Comparison of ENCODE assay signal across 23 mouse cellular contexts in the genomic region with DNA sequence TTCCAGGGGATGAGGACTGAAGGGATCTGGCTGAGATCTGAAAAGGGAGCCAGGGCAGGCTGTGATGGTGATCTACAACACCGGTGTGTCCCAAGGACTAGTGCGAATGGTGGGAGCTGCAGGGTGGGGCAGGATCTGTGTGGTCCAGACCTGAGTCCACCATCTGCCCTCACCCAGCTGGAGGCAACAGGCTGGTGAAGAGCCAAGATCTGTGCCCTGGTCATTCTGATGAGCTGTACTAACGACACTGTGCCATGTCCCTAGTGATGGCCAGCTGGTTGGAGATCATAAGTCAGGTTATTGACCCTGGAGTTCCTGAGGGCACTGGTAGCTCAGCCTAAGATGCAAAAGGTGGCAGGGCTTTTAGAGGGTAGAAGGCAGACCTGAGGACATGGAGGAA. TPM values are rescaled to one million over a fixed set of nuclear protein-coding genes. Genes with fewer than 3 reads are reported as not detected.
DNase-seq lines count a peak whose midpoint lies in the region; ATAC-seq lines count a peak whose summit lies in the region.
"Had no signal": no experiment of that assay in that cellular context is flagged by ENCODE, and none has a peak within 500 bp of the region (broad histone marks: within the 10 kb centered on the region; RNA-seq: fewer than 3 reads in every experiment).

No protein-coding gene starts in this region.

- H3K4me1 ChIP-seq in hindbrain, embryonic 16.5 days (ENCODE audit: control insufficient read depth, insufficient read depth, low read depth, low read length): peaks cover 25% of the 10 kb centered on the region
- peaks cover 32% of the 10 kb centered on the region for H3K4me1 ChIP-seq in hindbrain, embryonic 12.5 days
- H3K4me1 ChIP-seq in neural tube, embryonic 13.5 days (replicated peaks): peaks cover 51% of the 10 kb centered on the region
- H3K4me1 ChIP-seq in neural tube, embryonic 15.5 days: peaks cover 41% of the 10 kb centered on the region

- ATAC-seq in hindbrain, embryonic 16.5 days: no peak
- ATAC-seq in hindbrain, embryonic 12.5 days (ENCODE audit: low FRiP score): no peak
- no peak for ATAC-seq in neural tube, embryonic 13.5 days (ENCODE audit: low read depth)
- no peak for ATAC-seq in neural tube, embryonic 15.5 days (ENCODE audit: low FRiP score)
- ATAC-seq: forebrain, postnatal 0 days; intestine, embryonic 16.5 days; midbrain, embryonic 16.5 days had no signal

- H3K27me3 ChIP-seq in hindbrain, embryonic 16.5 days (replicated peaks; ENCODE audit: control insufficient read depth, insufficient read depth, low read length): no peaks in the 10 kb centered on the region
- peaks cover 6% of the 10 kb centered on the region; the same call in 1 of the 2 replicates for H3K27me3 ChIP-seq in hindbrain, embryonic 12.5 days
- no peaks in the 10 kb centered on the region for H3K27me3 ChIP-seq in neural tube, embryonic 13.5 days
- no peaks in the 10 kb centered on the region for H3K27me3 ChIP-seq in neural tube, embryonic 15.5 days (replicated peaks)

- peak; percentile 94 for DNase-seq in cerebellum, adult 9-11 months
- no peak for DNase-seq in right cerebral cortex, postnatal 4 days
- no peak for DNase-seq in spleen, adult 12 weeks (ENCODE audit: low spot score)
- no peak for DNase-seq in ovary, postnatal 10 days (ENCODE audit: low spot score)
- DNase-seq: adrenal gland, postnatal 36 days; forebrain, postnatal 0 days; gastrocnemius, postnatal 36 days; heart, postnatal 4 days; liver, embryonic 13.5 days; lung, postnatal 4 days; thymus, postnatal 36 days had no signal

- peaks cover 11% of the 10 kb centered on the region for H3K36me3 ChIP-seq in hindbrain, embryonic 16.5 days (ENCODE audit: control insufficient read depth, insufficient read depth, low read length)
- H3K36me3 ChIP-seq in hindbrain, embryonic 12.5 days: peaks cover 20% of the 10 kb centered on the region
- H3K36me3 ChIP-seq in neural tube, embryonic 13.5 days: peaks cover 49% of the 10 kb centered on the region
- peaks cover 46% of the 10 kb centered on the region for H3K36me3 ChIP-seq in neural tube, embryonic 15.5 days
- H3K36me3 ChIP-seq: heart, embryonic 15.5 days; liver, embryonic 13.5 days; lung, embryonic 15.5 days had no signal

- H3K4me3 ChIP-seq in hindbrain, embryonic 16.5 days (ENCODE audit: low read length): no peak overlapping the region
- no peak overlapping the region for H3K4me3 ChIP-seq in hindbrain, embryonic 12.5 days
- H3K4me3 ChIP-seq in neural tube, embryonic 13.5 days: no peak overlapping the region
- no peak overlapping the region for H3K4me3 ChIP-seq in neural tube, embryonic 15.5 days (replicated peaks)
- H3K4me3 ChIP-seq: heart, embryonic 15.5 days; liver, embryonic 13.5 days; lung, embryonic 15.5 days had no signal

- 72% methylated on average over 3 of the region's 3 CpGs for WGBS in hindbrain, embryonic 16.5 days
- 87% methylated on average over 3 of the region's 3 CpGs for WGBS in hindbrain, embryonic 12.5 days
- 85% methylated on average over 3 of the region's 3 CpGs for whole genome bisulfite sequencing in neural tube, embryonic 13.5 days
- WGBS in neural tube, embryonic 15.5 days: 87% methylated on average over 3 of the region's 3 CpGs

- H3K9ac ChIP-seq in hindbrain, embryonic 16.5 days (ENCODE audit: low read depth, low read length): no peak overlapping the region
- no peak overlapping the region for H3K9ac ChIP-seq in hindbrain, embryonic 12.5 days
- no peak overlapping the region for H3K9ac ChIP-seq in neural tube, embryonic 13.5 days
- H3K9ac ChIP-seq in neural tube, embryonic 15.5 days (replicated peaks): no peak overlapping the region
- H3K9ac ChIP-seq: forebrain, postnatal 0 days; heart, embryonic 15.5 days; liver, embryonic 13.5 days; lung, embryonic 15.5 days had no signal

- H3K4me2 ChIP-seq in hindbrain, embryonic 16.5 days (ENCODE audit: low read length): no peak overlapping the region
- no peak overlapping the region for H3K4me2 ChIP-seq in hindbrain, embryonic 12.5 days (replicated peaks)
- no peak overlapping the region for H3K4me2 ChIP-seq in neural tube, embryonic 13.5 days
- no peak overlapping the region for H3K4me2 ChIP-seq in neural tube, embryonic 15.5 days
- H3K4me2 ChIP-seq: heart, embryonic 15.5 days; liver, embryonic 13.5 days; lung, embryonic 15.5 days had no signal

- peak overlapping the region; percentile 13; the same call in 1 of the 2 replicates for H3K27ac ChIP-seq in hindbrain, embryonic 16.5 days (ENCODE audit: low read depth, low read length)
- no peak overlapping the region for H3K27ac ChIP-seq in hindbrain, embryonic 12.5 days
- H3K27ac ChIP-seq in neural tube, embryonic 13.5 days (replicated peaks): 0 out of 2 replicates have a peak overlapping the region, but pooled peaks have one; percentile 15
- H3K27ac ChIP-seq in neural tube, embryonic 15.5 days (replicated peaks): no peak overlapping the region
- H3K27ac ChIP-seq: heart, embryonic 15.5 days; kidney, postnatal 0 days; liver, embryonic 13.5 days; lung, embryonic 15.5 days had no signal

- H3K9me3 ChIP-seq in hindbrain, embryonic 16.5 days (ENCODE audit: control insufficient read depth, low read length): no peaks in the 10 kb centered on the region
- no peaks in the 10 kb centered on the region for H3K9me3 ChIP-seq in hindbrain, embryonic 12.5 days (replicated peaks)
- no peaks in the 10 kb centered on the region for H3K9me3 ChIP-seq in neural tube, embryonic 13.5 days
- H3K9me3 ChIP-seq in neural tube, embryonic 15.5 days (replicated peaks): no peaks in the 10 kb centered on the region
- H3K9me3 ChIP-seq: heart, embryonic 15.5 days; liver, embryonic 13.5 days; lung, embryonic 15.5 days had no signal

RNA-seq across cellular contexts. Expression of a gene that starts 15.4 kb away (rescaled TPM):
- polyA plus RNA-seq in hindbrain, embryonic 16.5 days (2015; fragmentation: Nextera tagmentation; extraction: Ambion mirVana): 0.14 TPM in 1 of 2 replicates, not detected in the other
- not detected in 2 replicates for polyA plus RNA-seq in hindbrain, embryonic 12.5 days (2016; fragmentation: Nextera tagmentation; extraction: Ambion mirVana)
- polyA plus RNA-seq in neural tube, embryonic 13.5 days (2015; fragmentation: Nextera tagmentation; extraction: Ambion mirVana): not detected in 2 replicates
- polyA plus RNA-seq in neural tube, embryonic 15.5 days (2015; fragmentation: Nextera tagmentation; extraction: Ambion mirVana): 0.14 TPM in 1 of 2 replicates, not detected in the other
- polyA plus RNA-seq: embryonic facial prominence, embryonic 14.5 days; heart, embryonic 15.5 days; intestine, embryonic 16.5 days; limb, embryonic 11.5 days; liver, embryonic 13.5 days; stomach, embryonic 14.5 days had no signal

Comparison
In these comparisons a context has a peak if more than half of its experiments do, and no peak if none do; other contexts are left out.
1. H3K27ac ChIP-seq: peak in hindbrain, embryonic 16.5 days (single experiment) and neural tube, embryonic 13.5 days (single experiment); none in hindbrain, embryonic 12.5 days (single experiment) and neural tube, embryonic 15.5 days (single experiment).